Mouse (Mus musculus): ENCODE data around the gene Intu.

Intu gene

DNA sequence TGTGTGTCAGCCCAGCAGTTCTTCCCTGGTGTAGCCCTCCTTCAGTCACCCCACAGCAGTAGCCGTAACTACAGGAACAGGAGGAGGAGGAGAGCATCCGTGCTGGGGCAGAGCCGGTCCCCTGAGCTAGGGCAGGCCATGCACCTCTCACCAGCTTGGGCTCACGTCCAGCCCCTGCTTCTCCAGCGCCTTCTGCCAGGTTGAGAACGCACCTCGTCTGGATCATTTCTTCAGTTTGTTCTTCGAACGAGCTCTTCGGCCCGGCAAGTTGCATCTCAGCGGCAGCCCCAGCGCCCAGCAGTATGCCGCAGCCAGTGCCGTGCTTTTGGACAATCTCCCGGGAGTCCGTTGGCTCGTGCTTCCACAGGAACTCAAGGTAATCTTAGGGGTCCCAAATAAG is 152.1 kb downstream of the Intu start:
- no peak for DNase-seq (ENCODE audit: low spot score)

DNA sequence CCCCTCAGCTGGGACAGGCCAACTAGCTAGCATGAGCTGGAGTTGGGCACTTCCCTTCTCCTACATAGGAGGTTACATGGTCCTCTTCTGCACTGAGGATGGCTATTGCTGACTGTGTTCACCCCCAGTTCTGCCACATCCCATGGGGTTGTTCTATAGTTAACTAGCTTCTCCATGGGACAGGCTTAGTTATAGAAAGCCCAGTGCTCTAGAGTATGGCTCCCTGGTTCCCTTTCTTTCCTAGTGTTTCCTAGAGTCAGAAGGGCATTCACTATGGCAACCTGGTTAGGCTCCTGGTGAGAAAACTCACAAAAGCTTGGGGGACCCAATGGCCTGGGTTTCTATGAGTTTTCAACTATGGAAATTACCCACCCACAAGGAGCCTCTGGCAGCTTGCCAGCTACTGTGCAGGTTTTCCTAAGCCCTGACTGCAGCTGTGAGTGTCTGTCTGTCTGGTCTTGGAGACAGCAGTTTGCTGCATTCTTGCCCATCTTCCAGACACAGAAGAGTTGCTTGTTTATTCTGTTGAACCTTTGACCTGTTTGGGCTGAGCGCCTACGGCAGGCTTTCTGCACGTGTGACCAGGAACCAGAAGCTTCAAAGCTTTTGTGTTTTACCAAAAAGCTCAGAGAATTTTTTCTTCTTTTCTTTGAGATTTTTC is 154.9 kb downstream of the Intu start:
- no peak for DNase-seq (ENCODE audit: low spot score)

DNA sequence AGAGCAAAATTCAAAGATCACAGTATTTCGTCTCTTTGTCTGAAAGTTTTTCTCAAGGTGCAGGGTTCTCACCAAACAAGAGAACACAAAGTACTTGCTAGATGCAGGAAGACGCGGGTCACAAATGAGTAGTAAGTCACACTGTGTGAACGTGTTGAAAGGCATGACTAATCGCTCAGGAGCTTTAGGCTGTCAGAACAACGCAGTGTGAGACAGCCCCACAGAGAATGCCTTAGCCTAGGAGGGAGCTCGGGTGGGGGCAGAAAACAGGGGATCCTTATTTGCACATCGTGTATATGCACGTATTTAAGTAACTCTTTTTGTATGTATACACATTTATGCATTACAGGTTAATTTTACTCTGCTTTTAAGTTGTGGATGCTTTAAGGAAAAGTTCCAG is 155.8 kb downstream of the Intu start:
- DNase-seq (ENCODE audit: low spot score), result no peak

DNA sequence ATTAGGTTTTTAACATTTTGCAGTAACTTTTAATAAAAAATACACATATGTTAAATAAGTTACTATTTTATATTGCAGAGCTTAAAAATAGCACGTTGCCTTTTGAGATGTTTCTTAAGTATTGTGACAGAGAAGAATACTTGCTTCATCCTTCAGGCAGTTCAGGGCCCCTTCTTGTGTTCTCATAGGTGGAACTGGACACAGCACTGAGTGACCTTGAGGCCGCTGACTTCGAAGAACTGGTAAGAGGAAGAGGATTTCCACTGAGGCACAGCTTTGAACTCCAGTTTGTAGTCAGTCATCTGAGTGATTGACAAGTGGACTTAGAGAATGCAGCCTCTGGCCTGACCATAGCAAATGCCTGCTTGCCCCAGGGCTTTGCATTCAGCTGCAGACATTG is 156.5 kb downstream of the Intu start:
- no peak for DNase-seq (ENCODE audit: low spot score)

DNA sequence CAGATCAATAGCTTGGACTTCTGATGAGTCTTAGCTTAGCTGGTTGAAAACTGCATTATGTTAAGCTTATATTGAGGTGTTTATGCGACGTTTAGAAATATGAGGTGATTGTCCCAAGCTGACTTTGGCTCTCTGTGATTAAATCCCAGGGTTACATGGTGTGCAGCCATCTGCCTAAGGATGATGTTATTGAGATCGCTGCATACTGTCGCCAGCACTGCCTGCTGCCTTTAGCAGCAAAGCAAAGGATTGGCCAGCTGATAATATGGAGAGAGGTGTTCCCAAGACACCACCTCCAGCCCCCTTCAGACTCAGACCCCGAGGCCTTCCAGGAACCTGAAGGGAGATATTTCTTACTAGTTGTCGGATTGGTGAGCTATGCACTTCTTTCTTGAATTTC is 160.5 kb downstream of the Intu start:
- DNase-seq (ENCODE audit: low spot score), result no peak

DNA sequence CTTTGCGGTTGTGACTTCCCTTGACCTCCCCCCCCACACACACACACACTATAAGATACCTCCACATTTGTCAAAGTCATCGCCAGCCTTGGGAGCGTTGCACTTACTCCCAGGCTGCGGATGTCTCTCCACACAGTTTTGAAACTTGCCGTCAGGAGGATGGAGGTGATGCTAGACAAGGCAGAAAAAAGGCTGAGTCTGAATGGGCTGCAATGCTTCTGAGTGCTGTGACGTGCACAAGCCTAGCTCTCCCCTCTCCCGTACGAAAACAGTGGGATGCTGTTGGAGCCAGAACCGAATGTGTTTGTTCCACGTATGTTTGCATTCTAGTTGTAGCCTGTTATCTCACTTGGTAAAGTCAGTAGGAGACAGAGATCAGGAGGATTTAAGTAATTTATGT is 162.3 kb downstream of the Intu start:
- no peak for DNase-seq (ENCODE audit: low spot score)

DNA sequence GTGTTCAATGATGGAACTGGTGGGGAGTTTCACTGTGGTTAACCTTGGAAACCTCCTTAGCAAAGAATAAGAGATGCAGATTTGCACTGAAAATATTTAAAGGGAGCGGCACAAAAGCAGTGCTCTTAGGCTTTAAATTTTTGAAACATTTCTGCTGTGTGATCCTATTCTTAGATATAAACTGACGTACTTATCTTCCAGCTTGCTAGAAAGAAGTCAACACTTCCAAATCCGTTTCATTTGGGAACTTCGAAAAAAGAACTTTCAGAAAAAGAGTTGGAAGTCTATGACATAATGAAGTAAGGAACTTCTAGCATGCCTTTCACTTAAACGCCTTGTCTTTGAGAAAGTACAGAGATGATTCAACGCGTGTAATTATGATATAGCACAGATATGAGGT is 162.9 kb downstream of the Intu start:
- DNase-seq (ENCODE audit: low spot score), result no peak

DNA sequence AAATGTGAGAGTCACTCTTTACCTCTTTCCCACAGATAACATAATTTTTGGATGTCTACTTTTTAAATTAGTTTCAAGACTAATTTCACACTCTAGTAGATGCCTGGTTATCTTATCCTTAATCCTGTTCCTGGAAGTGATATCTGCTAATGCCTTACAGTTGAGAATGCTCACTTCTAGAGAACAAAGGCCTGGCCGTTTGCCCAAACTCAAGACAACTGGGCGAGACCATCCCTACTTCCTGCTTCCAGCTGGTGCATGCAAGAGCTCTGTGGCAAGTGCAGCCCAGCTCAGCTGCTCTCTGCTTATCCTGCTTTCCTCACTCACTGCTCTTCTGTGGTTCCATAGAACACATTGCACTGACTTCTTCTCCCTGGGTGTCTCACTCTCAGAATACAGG is 163.4 kb downstream of the Intu start:
- no peak for DNase-seq (ENCODE audit: low spot score)

DNA sequence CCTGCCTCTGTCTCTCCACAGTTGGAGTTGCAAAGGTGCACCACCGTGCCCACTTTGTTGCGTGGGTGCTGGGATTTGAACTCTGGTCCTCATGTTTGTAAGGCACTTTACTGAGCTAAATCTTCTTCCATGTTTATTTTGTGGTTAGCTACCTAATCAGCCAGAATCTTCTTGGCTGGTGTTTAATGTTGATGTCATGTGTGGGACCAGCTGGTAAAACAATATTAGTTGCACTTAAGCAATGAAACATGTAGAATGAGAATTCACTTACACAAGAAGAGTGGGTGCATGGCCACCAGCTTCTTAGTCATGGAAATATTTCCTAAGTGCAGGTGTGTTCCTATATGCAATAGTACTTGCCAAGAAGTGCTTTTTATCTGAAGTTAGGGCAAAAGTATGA is 164.1 kb downstream of the Intu start:
- DNase-seq (ENCODE audit: low spot score), result no peak

DNA sequence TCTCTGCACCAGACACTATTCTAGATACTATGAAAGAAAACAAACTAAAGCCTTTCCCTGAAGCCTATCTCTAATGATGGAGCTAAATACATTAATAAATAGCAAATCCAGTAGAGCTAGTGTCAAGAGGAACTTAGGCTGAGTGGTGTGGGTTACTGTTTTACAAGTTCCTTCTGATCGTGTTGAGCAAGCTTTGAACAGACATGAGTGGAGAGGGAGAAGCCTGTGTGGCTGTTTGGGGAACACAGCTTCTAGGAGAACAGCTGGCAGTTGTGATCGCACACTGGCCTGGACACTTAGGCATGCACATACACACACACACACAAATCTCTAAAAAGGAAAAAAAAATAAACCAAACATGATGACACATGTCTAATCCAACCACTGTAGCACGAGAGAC is 167.7 kb downstream of the Intu start:
- no peak for DNase-seq (ENCODE audit: low spot score)

DNA sequence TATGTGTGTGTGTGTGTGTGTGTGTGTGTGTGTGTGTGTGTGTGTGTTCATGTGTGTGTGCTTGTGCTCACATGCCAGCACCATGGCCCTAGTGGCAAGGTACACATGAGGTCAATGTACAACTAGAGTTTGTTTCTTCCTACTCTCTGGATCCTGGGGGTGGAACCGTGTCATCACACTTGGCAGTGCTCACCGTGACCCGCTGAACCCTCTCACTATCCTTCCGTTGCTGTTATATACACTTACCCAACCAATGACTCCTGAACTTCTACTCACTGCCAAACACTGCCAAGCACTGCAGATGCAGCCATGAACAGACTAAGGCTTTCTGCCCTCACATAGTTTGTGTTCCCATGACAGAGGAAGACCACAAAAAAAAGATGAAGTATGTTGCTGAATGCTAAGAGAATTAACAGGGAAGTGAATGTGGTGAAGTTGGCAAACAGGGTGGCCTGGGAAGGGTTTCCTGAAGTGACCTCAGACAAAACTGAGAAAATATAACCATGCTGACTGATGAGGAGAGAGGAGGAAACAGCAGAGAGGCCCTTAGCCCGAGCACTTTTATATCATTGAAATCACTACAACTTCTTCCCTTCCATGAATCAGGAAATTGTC is 173.8 kb downstream of the Intu start:
- no peak for DNase-seq (ENCODE audit: low spot score)

DNA sequence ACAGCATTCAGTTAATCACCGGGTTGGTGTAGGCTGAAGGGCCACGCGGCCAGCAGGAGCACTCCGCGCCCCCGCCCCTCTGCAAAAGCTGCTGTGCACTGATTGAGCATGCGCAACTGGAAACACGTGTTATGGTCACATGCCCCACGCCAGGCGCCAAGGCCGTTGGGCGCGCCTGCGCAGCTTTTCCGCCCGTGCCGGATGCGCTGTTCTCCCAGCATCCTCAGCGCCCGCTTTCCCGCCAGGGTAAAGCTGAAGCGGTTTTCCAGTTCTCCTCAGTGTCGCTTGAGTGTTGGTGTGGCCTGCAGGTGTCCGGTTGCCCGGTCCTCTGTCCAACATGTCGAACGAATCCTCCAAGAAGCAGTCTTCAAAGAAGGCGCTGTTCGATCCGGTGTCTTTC is 177.6 kb downstream of the Intu start, which contains the start of gene Slc25a31:
Gene Slc25a31, plus strand, starts transcription at position 201 of the 400 bp plus-strand sequence.
- DNase-seq (ENCODE audit: low spot score), result no peak

DNA sequence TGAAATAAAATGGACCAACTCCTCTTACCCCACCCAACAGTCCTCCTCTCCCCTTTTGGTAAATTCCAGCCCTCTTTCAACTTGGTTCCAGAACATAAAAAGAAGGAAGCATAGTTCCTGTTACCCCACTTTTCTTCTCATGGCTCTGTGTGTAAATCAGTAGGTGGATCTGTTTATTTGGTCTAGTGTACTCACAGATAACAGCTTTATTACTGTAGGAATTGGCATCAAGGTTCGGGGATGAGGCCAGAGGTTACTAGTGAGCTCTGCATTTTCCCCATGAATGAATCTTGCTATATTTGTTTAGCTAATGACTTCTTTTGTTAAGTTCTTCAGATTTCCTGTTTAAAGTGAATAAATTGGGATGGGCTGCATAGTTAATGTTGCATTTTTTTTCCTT is 185.0 kb downstream of the Intu start:
- no peak for DNase-seq (ENCODE audit: low spot score)

DNA sequence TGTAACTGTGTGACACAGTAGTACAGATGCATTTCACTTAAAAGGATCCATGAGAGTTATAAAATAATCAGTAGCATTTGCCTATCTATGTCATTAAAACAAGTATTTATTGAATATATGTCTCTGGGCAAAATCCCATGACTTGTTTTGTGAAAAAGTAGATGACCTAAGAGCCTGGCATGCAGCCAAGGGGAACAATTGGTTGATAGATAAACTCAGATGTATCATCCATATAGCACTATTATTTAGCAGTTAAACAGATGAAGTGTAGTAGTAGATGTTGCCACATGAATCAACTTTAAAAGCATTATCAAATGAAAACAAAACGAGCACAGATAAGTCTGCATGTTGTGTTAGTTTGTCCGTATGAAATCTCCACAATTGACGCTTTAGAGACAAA is 187.9 kb downstream of the Intu start:
- no peak for DNase-seq (ENCODE audit: low spot score)

DNA sequence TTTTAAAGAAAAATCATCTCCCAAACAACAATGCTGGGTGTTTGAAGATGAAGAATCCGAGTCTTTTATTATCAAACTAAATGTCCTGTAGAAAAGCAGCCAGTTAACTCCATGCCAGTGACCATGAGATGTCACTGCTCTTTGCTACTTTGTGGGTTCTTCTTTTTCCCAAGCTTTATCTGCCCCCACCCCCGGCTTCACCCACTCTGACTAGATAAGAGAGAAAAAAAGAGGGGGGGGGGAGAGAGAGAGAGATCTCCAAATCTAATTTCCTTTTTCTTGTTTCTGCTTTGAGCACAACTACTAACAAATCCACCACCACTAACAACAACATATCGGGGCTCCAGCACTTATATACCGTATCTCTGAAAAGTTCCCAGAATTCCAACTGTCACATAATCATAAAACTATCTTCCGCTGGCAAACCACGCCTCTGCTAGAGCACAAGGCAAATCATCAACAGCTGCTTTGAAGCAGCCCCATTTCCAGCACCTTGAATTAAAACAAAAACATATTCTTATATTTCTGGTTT is 207.4 kb downstream of the Intu start:
- DNase-seq (ENCODE audit: low spot score), result no peak

DNA sequence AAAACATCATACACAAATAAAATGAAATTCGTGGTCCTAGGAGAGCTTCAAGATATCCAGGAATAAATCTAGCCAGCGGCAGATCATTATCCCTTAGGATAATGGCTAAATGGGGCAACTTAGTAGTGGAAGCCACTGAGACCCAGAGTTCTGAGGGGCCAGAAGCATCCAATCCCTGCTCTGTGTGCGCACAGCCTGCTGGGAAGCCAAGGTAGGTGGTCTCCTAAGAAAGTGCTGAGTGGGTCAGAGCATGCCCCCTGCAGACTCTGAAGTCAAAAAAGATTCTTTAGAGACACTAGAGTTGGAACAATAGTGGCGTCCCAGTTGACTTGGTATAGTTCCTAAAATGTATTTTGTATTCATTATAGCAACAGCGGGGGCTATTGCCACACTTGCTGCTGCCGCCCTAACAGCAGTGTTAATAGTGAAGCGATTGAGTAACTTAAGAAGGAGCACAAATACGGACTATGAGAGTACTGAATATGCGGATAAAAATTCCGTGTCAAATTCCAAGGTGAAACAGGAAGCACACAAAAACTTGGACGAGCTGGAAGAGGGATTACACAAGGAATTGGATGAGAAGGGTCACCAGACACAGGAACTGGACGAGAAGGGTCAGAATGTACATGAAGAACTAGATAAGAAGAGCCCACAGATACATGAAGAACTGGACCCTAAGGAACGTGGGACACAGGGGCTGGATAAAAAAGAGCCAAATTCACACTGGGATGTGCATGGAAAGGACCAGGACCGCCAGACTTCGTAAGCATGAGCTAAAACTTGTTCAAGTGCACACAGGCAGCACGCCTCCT is 213.1 kb downstream of the Intu start, which contains the start of gene Hspa4l:
Gene Hspa4l, plus strand, starts transcription at position 472 of the 812 bp plus-strand sequence.
- DNase-seq (ENCODE audit: low spot score), result no peak

DNA sequence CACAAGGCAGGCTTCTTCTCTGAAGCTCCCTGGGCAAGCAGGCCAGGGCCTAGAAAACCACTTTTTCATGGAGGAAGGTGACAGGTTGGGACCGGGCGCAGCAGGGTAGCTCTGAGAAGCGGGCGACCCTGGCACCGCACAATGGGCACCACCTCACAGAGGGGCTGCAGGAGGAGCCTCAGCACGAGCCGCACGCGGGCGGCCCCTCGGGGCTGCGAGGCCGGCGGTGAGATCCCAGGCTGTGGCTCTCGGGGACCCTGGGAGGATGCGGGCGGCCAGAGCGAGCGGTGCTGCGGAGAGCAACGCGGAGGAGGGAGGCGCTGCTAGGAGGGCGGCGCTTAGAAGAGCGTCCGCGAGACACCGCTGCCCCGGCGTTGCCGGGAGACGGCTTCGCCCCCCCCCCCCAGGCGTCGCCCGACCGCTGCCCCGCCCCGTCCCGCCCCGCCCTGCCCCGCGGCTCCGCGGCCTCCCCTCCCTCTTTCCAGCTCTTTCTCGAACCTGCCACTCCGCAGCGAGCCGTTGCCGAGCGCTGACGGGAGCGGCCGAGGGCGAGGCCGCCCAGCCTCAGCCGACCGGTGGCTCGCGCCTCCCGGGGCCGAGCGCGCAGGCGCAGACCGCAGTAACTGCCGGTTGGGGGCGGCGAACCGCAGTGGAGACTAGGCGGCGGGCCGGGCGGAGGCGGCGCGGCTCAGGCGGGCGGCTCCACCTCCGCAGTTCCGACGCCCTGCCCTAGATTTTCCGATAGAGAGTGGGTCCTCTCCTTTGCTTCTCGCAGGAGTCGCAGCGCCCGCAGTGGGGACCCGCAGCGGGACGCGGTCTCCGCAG is 214.0 kb downstream of the Intu start:
- peak; percentile 86 for DNase-seq (ENCODE audit: low spot score)

DNA sequence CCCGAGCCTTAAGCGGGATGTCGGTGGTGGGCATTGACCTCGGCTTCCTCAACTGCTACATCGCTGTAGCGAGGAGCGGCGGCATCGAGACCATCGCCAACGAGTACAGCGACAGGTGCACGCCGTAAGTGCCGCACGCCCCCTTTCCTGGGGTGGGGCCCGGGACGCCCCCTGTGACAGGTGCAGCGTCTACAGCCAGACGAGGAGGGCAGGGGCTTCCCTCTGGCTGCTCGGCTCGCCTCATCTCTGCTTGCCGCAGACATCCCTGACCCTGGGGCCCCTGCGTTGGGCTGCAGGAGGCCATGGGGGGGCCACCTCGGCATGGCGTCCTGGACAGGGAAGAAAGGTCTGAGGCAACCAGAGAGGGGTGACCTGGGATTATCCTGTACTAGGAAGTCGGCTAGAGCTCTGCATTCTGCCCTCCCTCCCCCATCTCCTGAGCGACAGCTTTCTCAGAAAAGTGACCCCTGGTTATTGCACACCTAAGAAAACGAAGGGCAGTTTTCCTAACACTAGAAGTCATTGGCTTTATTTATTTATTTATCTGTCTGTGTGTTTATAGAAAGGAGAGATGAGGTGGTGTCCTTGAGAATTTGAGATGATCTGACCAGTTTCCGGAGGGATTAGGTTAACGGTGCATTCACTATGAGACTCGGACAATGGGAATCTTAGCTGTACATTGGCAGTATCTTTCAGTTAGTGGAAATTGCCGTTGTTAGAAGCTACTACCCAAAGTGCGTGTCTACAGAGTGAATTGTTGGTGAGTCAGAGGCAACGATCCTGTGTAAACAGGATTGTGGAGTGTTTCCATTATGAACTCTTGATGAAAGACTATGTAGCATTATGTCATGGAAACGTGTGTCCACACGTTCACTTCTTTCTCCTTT is 214.8 kb downstream of the Intu start:
- DNase-seq (ENCODE audit: low spot score), result no peak

All from ovary, postnatal 14 days (tissue).